In the genomic region with DNA sequence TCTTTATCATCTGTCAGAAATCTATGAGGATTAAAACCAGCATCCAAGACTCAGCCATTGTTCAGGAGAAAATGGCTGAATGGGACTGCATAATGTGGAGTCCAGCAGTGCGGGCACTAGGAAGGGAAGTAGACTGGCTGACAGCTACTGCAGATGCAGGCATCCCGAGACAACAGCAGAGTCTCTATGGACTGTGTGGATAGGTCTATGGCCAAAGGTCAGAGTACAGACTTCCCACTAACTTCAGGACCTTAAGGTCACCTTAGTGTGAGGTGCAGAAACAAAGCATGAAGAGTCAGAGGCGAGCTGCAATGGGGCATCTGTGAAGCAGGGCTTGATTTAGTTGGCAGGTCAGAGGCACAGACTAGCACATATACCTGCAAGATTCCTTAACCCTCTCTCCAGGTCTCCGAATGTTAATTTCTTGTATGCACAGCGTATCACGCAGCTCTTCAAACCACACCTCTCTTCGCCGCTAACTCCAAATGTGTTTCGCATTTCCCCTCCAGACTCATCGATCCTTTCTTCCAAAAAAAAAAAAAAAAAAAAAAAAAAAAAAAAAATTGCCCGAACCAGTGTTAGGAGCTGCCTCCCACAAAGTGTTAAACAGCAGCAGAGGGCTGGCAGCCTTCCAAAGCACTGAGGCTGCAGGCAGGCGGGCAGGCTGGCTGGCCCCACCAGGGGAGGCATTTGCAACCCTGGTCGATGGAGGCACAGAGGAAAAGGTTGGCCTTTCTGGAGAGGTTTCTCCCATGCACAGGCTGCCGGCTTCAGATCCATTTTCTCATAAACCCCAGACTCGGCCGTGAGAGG, we compare ENCODE assay signal across 8 mouse cellular contexts.
DNase-seq lines count a peak whose midpoint lies in the region; ATAC-seq and TF ChIP-seq lines count a peak whose summit lies in the region.

No protein-coding gene starts in this region.

- peak; percentile 53; the same call in 1 of the 2 replicates for ATAC-seq in cerebellum, adult (ENCODE audit: insufficient number of reproducible peaks, low FRiP score, low TSS enrichment)
- ATAC-seq in liver, postnatal 0 days, result no peak

- no peaks in the 10 kb centered on the region for H3K27me3 ChIP-seq in liver, postnatal 0 days (ENCODE audit: insufficient read depth, low read length)

- 27% methylated on average over 16 of the region's 16 CpGs for WGBS in liver, postnatal 0 days (ENCODE audit: insufficient replicate concordance)

- no peaks in the 10 kb centered on the region for H3K36me3 ChIP-seq in liver, postnatal 0 days (replicated peaks; ENCODE audit: insufficient read depth, low read length)

- TF ChIP-seq CTCF in liver, postnatal 0 days (IDR thresholded peaks at IDR 0.05; ENCODE audit: low read depth), result no peak

- H3K4me1 ChIP-seq in liver, postnatal 0 days (ENCODE audit: insufficient read depth), result no peaks in the 10 kb centered on the region

- no peak for TF ChIP-seq EP300 in liver, postnatal 0 days (IDR thresholded peaks at IDR 0.05; ENCODE audit: low read depth)

- no peak for DNase-seq in cerebellum, adult 11 months
- peak; percentile 74 for DNase-seq in brain, adult 2 months (ENCODE audit: low read depth, low spot score)
- peak; percentile 33 to 49 for DNase-seq in frontal cortex, postnatal 36 days (ENCODE audit: low spot score in 2 of 2)
- peak; percentile 82 for DNase-seq in kidney, postnatal 10 days
- DNase-seq in liver, postnatal 0 days, result peak; percentile 45
- DNase-seq in ovary, postnatal 14 days (ENCODE audit: low spot score), result peak; percentile 11
- DNase-seq in urinary bladder, postnatal 36 days (ENCODE audit: low spot score in 2 of 2), result no peak

- no peaks in the 10 kb centered on the region for H3K9me3 ChIP-seq in liver, postnatal 0 days (ENCODE audit: low read length)

- H3K9ac ChIP-seq in liver, postnatal 0 days (replicated peaks), result no peak overlapping the region

- H3K27ac ChIP-seq in liver, postnatal 0 days (ENCODE audit: low read depth), result no peak overlapping the region

- H3K4me2 ChIP-seq in liver, postnatal 0 days (ENCODE audit: low read depth, low read length), result peak overlapping the region; percentile 18; the same call in 1 of the 2 replicates

- no peak overlapping the region for H3K4me3 ChIP-seq in liver, postnatal 0 days (ENCODE audit: low read depth, low read length)

Comparison
In these comparisons a context has a peak if more than half of its experiments do, and no peak if none do; other contexts are left out.
1. DNase-seq: peak in brain, adult 2 months (single experiment), frontal cortex, postnatal 36 days (2 of 2), kidney, postnatal 10 days (single experiment), liver, postnatal 0 days (single experiment) and ovary, postnatal 14 days (single experiment); none in cerebellum, adult 11 months (single experiment) and urinary bladder, postnatal 36 days (0 of 2).